Mouse (Mus musculus) forebrain, embryonic 14.5 days (tissue): ENCODE measurements around the gene Plac8. TPM values are rescaled to one million over a fixed set of nuclear protein-coding genes. Genes with fewer than 3 reads are reported as not detected.

Experiments used
- ATAC-seq: fragments of 200-750 bp; cut with Nextera tagmentation; 2 replicates; pipeline ENCODE4 v1.8.0; 2017; ENCODE audit warnings: mild to moderate bottlenecking, moderate library complexity
- DNase-seq: peaks from one replicate; pipeline ENCODE4 v3.0.0-alpha.2; 2015; ENCODE audit warnings: low spot score
- H3K27ac ChIP-seq: fragments of 300-500 bp; sonication (generic); 2 replicates; pipeline ENCODE4 v1.5.1; 2014; ENCODE audit warnings: low read depth, mild to moderate bottlenecking, control low read depth, low read length, moderate library complexity
- H3K27me3 ChIP-seq: fragments of 300-500 bp; sonication (generic); replicated peaks from 2 replicates; pipeline ENCODE4 v1.6.1; 2014; ENCODE audit warnings: low read length, control low read depth, mixed read lengths; ENCODE audit not compliant: control insufficient read depth, insufficient read depth
- H3K36me3 ChIP-seq: fragments of 300-500 bp; sonication (generic); 2 replicates; pipeline ENCODE4 v1.6.1; 2014; ENCODE audit warnings: low read length, control low read depth; ENCODE audit not compliant: control insufficient read depth, insufficient read depth
- H3K4me1 ChIP-seq: fragments of 300-500 bp; sonication (generic); 2 replicates; pipeline ENCODE4 v1.6.1; 2014; ENCODE audit warnings: antibody characterized with exemption, low read length, control low read depth; ENCODE audit not compliant: control insufficient read depth, insufficient read depth
- H3K4me2 ChIP-seq: fragments of 300-500 bp; sonication (generic); 2 replicates; pipeline ENCODE4 v1.6.1; 2014; ENCODE audit warnings: mild to moderate bottlenecking, control low read depth, low read length
- H3K4me3 ChIP-seq: fragments of 300-500 bp; sonication (generic); 2 replicates; pipeline ENCODE4 v1.5.1; 2014; ENCODE audit warnings: low read depth, low read length, control low read depth
- H3K9ac ChIP-seq: fragments of 300-500 bp; sonication (generic); 2 replicates; pipeline ENCODE4 v1.6.1; 2014; ENCODE audit warnings: mild to moderate bottlenecking, low read length, control low read depth, moderate library complexity
- H3K9me3 ChIP-seq: fragments of 300-500 bp; sonication (generic); replicated peaks from 2 replicates; pipeline ENCODE4 v1.6.1; 2016; ENCODE audit warnings: low read length, control low read depth, mixed read lengths; ENCODE audit not compliant: control insufficient read depth
- WGBS: fragments of 180-500 bp; shearing (Covaris S2); extraction: QIAGEN DNeasy Blood & Tissue Kit; methylation state at CpG from one replicate; pipeline ENCODE4 v1.1.7; 2014; 5-methylcytosine and 5-hydroxymethylcytosine counted together
- polyA plus RNA-seq: library from polyadenylated mRNA; unstranded; fragments of >200 nt; fragmentation: Nextera tagmentation; extraction: Ambion mirVana; gene quantifications from 2 replicates; pipeline ENCODE4 v1.2.1, GENCODE M21; 2014

Plac8 gene
- polyA plus RNA-seq, 1 experiment from 2014 or later = 0.41 TPM

GRCm38 (mm10) chr5:100569250-100569934 is 2.7 kb downstream of the Plac8 start:
- Histone ChIP-seq H3K9ac (no peak overlapping the region), H3K4me3 (no peak overlapping the region), H3K36me3 (no peaks in the 10 kb centered on the region), H3K9me3 (no peaks in the 10 kb centered on the region), H3K4me1 (no peaks in the 10 kb centered on the region), H3K27ac (no peak overlapping the region), H3K27me3 (no peaks in the 10 kb centered on the region), H3K4me2 (no peak overlapping the region)
- no peak for ATAC-seq
- no peak for DNase-seq
- 81% methylated on average over 18 of the region's 18 CpGs for WGBS

- Histone ChIP-seq H3K36me3 (no peaks in the 10 kb centered on the region), H3K4me1 (no peaks in the 10 kb centered on the region), H3K27ac (no peak overlapping the region), H3K9ac (no peak overlapping the region), H3K4me2 (no peak overlapping the region), H3K4me3 (no peak overlapping the region), H3K9me3 (no peaks in the 10 kb centered on the region), H3K27me3 (no peaks in the 10 kb centered on the region)
- no peak for DNase-seq
- ATAC-seq = no peak
- 96% methylated on average over 3 of the region's 3 CpGs for WGBS
Measured at GRCm38 (mm10) chr5:100568802-100569201, 3.2 kb downstream of the Plac8 start.

- no peak overlapping the region for H3K9ac ChIP-seq
- H3K4me3 ChIP-seq = no peak overlapping the region
- DNase-seq (no peak), ATAC-seq (no peak)
- no peaks in the 10 kb centered on the region for H3K27me3 ChIP-seq
- no peak overlapping the region for H3K27ac ChIP-seq
- no peaks in the 10 kb centered on the region for H3K4me1 ChIP-seq
- WGBS = 89% methylated on average over 8 of the region's 8 CpGs
- H3K4me2 ChIP-seq = no peak overlapping the region
- H3K36me3 ChIP-seq = no peaks in the 10 kb centered on the region
- no peaks in the 10 kb centered on the region for H3K9me3 ChIP-seq
Measured at GRCm38 (mm10) chr5:100568177-100568576, 3.9 kb downstream of the Plac8 start.

GRCm38 (mm10) chr5:100567258-100568032 is 4.6 kb downstream of the Plac8 start:
- 86% methylated on average over 13 of the region's 13 CpGs for WGBS
- Histone ChIP-seq H3K9me3 (no peaks in the 10 kb centered on the region), H3K9ac (no peak overlapping the region), H3K36me3 (no peaks in the 10 kb centered on the region), H3K4me2 (no peak overlapping the region), H3K4me3 (no peak overlapping the region), H3K27ac (no peak overlapping the region), H3K4me1 (no peaks in the 10 kb centered on the region), H3K27me3 (no peaks in the 10 kb centered on the region)
- no peak for DNase-seq
- no peak for ATAC-seq

GRCm38 (mm10) chr5:100566798-100567197 is 5.2 kb downstream of the Plac8 start:
- Histone ChIP-seq H3K36me3 (no peaks in the 10 kb centered on the region), H3K9ac (no peak overlapping the region), H3K27ac (no peak overlapping the region), H3K4me1 (no peaks in the 10 kb centered on the region), H3K4me2 (no peak overlapping the region), H3K4me3 (no peak overlapping the region), H3K9me3 (no peaks in the 10 kb centered on the region), H3K27me3 (no peaks in the 10 kb centered on the region)
- 70% methylated on average over 2 of the region's 2 CpGs for WGBS
- no peak for ATAC-seq
- DNase-seq = no peak

- Histone ChIP-seq H3K4me2 (no peak overlapping the region), H3K27ac (no peak overlapping the region), H3K9ac (no peak overlapping the region), H3K9me3 (no peaks in the 10 kb centered on the region), H3K4me3 (no peak overlapping the region), H3K36me3 (no peaks in the 10 kb centered on the region), H3K4me1 (no peaks in the 10 kb centered on the region), H3K27me3 (no peaks in the 10 kb centered on the region)
- 88% methylated on average over 9 of the region's 9 CpGs for WGBS
- DNase-seq (no peak), ATAC-seq (no peak)
Measured at GRCm38 (mm10) chr5:100562702-100563101, 9.3 kb downstream of the Plac8 start.

GRCm38 (mm10) chr5:100559357-100559756 is 12.7 kb downstream of the Plac8 start:
- H3K4me2 ChIP-seq = no peak overlapping the region
- H3K27me3 ChIP-seq = no peaks in the 10 kb centered on the region
- no peak overlapping the region for H3K27ac ChIP-seq
- no peaks in the 10 kb centered on the region for H3K9me3 ChIP-seq
- H3K9ac ChIP-seq = no peak overlapping the region
- no peak for DNase-seq
- no peak overlapping the region for H3K4me3 ChIP-seq
- WGBS = 95% methylated on average over 7 of the region's 7 CpGs
- no peak for ATAC-seq
- no peaks in the 10 kb centered on the region for H3K36me3 ChIP-seq
- no peaks in the 10 kb centered on the region for H3K4me1 ChIP-seq

GRCm38 (mm10) chr5:100558783-100559182 is 13.3 kb downstream of the Plac8 start:
- H3K27me3 ChIP-seq = no peaks in the 10 kb centered on the region
- DNase-seq = no peak
- H3K4me3 ChIP-seq = no peak overlapping the region
- no peaks in the 10 kb centered on the region for H3K9me3 ChIP-seq
- no peak overlapping the region for H3K4me2 ChIP-seq
- no peaks in the 10 kb centered on the region for H3K36me3 ChIP-seq
- no peaks in the 10 kb centered on the region for H3K4me1 ChIP-seq
- no peak for ATAC-seq
- 88% methylated on average over 3 of the region's 3 CpGs for WGBS
- H3K9ac ChIP-seq = no peak overlapping the region
- no peak overlapping the region for H3K27ac ChIP-seq

- WGBS = 75% methylated on average over 9 of the region's 9 CpGs
- H3K27ac ChIP-seq = no peak overlapping the region
- H3K9me3 ChIP-seq = no peaks in the 10 kb centered on the region
- H3K9ac ChIP-seq = no peak overlapping the region
- ATAC-seq (no peak), DNase-seq (no peak)
- no peaks in the 10 kb centered on the region for H3K27me3 ChIP-seq
- H3K4me1 ChIP-seq = no peaks in the 10 kb centered on the region
- no peaks in the 10 kb centered on the region for H3K36me3 ChIP-seq
- no peak overlapping the region for H3K4me3 ChIP-seq
- no peak overlapping the region for H3K4me2 ChIP-seq
Measured at GRCm38 (mm10) chr5:100557537-100557936, 14.5 kb downstream of the Plac8 start.
